Mouse (Mus musculus) NIH3T3 (cell line): ENCODE data around the gene Sept1.
"Not testable (repeated sequence)": the region's sequence is repeated elsewhere in the genome, so short reads cannot be mapped to it uniquely, and the experiment has no call there.

Experiments used
- DNase-seq: peaks from one replicate; pipeline ENCODE4 v3.0.0-alpha.2; 2012; ENCODE audit warnings: low read depth

Sept1 gene

GRCm38 (mm10) chr7:127194011-127194632 lies 38.8 kb downstream of the Sept1 start:
- DNase-seq, result no peak

GRCm38 (mm10) chr7:127192989-127193388 lies 39.9 kb downstream of the Sept1 start:
- no peak for DNase-seq

DNA sequence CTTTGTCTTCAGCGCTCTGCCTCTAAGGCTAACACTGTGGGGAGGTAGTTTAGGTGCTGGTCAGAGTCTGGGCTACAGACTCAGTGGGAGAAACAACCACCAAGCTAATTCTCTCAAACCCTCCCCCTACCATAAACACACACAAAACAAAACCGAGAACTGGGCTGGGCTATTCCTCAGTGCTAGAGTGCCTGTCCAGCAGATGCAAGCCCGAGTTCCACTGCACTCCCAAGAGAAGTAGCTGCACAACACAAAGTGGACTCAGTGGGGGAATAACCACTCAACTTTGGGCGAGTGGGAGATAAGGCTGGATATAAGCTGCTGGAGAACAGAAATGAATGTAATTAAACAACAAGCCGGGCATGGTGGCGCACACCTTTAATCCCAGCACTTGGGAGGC lies 42.3 kb downstream of the Sept1 start:
- DNase-seq, result no peak

DNA sequence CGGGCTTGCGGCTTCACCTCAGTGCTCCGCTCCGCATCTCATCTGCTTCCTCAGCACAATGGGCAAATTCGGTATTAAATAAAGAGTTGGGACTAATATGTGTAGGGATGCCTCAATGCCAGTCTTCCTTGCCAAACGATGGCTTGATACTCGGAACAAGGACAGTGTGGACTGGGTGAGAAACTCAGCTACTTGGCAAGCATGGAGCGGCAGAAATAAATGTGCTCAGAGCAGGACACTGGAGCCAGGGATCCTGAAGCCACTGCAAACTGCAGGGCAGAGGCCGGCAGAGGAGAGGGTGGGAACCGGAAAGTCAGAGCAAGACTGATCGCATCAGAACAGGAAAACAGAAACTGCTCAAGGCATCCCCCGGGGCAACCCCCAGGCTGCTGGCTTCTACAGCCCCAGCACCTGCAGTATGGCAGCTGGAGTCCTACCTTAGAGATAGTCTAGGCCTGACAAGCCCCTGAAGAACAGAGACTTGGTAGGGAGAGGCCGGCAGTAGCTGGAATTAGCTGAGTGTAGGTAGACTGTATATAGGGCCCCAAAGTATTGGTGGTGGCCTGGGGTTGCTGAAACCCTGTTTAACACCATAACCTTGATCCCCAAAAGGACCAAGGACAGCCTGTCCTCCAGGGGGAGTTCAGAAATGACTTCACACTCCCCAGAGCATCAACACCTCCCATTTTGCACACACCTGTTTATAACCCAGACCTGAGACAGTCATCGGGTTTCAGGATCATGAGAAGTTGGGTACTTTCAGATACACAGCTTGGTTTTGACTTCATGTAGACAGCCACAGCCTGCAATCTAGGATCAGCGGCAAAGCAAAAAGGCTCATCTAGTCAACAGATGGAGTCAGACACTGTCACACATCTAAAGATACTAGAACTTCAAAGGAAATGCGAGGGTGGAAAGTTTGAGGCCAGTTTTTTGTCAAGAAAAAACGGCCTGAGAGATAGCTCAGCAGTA lies 44.3 kb downstream of the Sept1 start:
- no peak for DNase-seq

GRCm38 (mm10) chr7:127187351-127187750 lies 45.6 kb downstream of the Sept1 start:
- no peak for DNase-seq

DNA sequence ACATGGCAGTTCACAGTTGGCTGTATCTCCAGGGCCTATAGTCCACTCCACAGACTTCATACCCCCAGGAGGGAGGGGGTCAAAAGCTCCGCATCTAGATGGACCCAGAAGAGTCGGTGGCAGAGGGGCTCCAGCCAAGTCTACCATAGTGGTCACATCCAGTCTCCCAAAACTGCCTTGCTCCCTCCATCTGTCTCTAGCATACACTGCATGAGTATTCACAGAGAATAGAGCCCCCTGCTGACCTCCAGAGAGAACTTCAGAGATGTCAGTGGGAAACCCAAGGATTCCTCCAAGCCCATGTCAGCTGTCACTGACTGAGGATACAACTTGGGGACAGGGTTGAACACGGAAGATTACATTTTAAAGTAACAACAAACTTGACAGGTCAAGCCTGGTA lies 47.3 kb downstream of the Sept1 start:
- peak; percentile 70 for DNase-seq

- DNase-seq, result no peak
Observed at GRCm38 (mm10) chr7:127184720-127185119, 48.2 kb downstream of the Sept1 start.

DNA sequence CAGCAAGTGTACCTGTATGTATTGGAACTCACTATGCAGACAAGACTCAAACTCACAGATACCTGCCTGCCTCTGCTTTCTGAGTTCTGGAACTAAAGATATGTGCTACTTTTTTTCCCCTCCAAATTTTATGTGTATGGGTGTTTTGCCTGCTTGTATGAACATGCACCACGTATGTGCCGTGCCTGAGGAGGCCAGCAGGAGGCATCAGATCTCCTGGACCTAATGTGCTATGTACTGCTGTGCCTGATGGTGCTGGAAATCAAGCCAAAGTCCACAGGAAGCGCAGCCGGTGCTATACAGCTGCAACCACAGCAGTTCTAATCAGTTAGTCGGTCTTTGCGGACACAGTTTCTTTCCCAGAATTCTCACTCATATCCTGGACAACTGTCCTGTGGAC lies 49.1 kb downstream of the Sept1 start:
- peak; percentile 22 for DNase-seq

GRCm38 (mm10) chr7:127183345-127183744 lies 49.6 kb downstream of the Sept1 start:
- DNase-seq, result no peak

GRCm38 (mm10) chr7:127181724-127182123 lies 51.2 kb downstream of the Sept1 start:
- DNase-seq, result not testable (repeated sequence)

DNA sequence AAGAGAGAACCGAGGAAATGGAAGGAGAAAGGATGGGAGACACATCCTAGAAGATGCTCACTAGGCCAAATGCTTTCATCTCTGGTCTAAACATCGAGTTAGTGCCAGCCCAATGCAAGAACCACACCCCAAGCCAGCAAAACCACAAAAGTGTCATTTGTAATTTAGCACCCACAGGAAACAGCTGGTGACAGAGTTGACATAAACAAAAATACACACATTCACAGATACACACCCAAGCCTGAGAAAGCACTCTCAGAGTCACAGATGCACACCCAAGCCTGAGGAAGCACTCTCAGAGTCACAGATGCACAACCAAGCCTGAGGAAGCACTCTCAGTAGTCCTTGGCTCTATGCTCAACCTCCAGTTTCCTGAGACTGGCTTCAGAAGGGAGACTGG lies 52.1 kb downstream of the Sept1 start:
- no peak for DNase-seq

GRCm38 (mm10) chr7:127176937-127177336 lies 56.0 kb downstream of the Sept1 start:
- DNase-seq, result peak; percentile 45

DNA sequence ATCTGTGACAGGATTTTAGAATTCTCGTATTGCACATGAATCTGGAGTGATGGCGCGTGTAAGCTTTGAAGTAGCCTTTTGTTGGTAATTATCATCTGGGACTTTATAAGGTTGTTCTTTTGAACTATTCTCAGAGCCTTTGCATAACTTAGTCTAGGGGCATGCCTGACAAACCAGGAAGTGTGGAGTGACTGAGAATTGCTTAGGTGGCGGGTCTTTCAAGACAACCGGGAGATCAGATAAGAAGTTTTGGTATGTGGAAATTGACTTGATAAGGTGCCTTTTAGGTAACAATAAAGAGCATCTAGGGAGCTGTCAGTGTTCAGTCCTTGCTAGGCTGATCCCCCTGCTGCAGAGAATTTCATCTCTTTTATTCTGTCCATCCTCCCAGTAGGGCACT lies 66.4 kb downstream of the Sept1 start:
- DNase-seq, result no peak

DNA sequence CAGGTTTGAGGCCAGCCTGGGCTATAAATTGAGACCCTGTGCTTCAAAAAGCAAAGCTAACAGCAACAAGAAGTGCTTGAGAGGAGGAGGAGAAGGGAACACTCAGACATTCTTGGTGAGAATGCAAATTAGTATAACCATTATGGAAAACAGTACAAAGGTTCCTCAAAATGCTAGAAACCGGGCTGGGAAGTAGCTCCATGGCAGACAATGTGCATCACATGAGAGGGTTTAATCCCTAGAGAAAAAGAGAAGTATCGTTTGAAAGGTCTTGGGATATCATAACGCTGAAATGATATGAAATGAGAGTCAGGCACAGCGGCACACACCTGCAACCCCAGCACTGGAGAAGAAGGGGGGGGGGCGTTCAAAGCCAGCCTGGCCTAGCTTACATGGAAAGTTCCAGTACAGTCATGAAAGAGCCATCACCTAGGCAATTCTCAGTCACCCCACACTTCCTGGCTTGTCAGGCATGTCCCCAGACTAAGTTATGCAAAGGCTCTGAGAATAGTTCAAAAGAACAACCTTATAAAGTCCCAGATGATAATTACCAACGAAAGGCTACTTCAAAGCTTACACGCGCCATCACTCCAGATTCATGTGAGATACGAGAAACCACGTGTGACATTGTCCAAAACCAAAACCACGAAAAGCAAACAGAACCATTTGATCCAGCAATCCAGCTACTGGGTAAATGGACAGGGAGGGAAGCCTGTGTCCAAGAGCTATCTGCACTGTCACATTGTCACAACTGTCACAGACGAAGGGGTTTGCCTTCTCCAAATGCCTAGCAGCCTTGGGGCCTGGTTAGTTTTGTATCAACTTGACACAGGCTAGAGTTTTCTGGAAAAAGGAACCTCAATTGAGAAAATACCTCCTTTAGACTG lies 67.1 kb downstream of the Sept1 start:
- no peak for DNase-seq
